Mouse (Mus musculus): ENCODE data around the gene Mdh1b. TPM values are rescaled to one million over a fixed set of nuclear protein-coding genes. Genes with fewer than 3 reads are reported as not detected.

The Mdh1b gene
- polyA plus RNA-seq, 1 experiment from 2014 or later = 1.7 TPM

DNA sequence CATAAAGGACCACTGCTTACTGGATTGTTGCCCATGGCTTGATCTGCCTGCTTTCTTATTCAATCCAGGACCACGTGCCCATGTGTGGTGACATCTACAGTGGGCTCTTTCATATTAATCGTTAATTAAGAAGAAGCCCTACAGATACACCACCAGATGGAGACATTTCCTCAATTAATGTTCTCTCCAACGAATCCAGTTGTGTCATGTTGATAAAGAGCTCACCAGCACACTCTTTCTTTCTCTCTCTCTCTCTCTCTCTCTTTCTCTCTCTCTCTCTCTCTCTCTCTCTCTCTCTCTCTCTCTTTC, 61.3 kb downstream of the Mdh1b start:
- Histone ChIP-seq H3K9ac (ENCODE audit: low read depth, low read length) (no peak overlapping the region), H3K27me3 (replicated peaks; ENCODE audit: control insufficient read depth, insufficient read depth, low read length) (no peaks in the 10 kb centered on the region), H3K9me3 (ENCODE audit: control insufficient read depth, low read length) (no peaks in the 10 kb centered on the region), H3K36me3 (ENCODE audit: control insufficient read depth, insufficient read depth, low read length) (no peaks in the 10 kb centered on the region), H3K27ac (replicated peaks; ENCODE audit: low read depth, low read length) (no peak overlapping the region), H3K4me1 (ENCODE audit: control insufficient read depth, insufficient read depth, low read length) (no peaks in the 10 kb centered on the region), H3K4me3 (ENCODE audit: low read depth, low read length) (no peak overlapping the region), H3K4me2 (ENCODE audit: low read depth, low read length) (peak overlapping the region; percentile 31; the same call in 1 of the 2 replicates)
- WGBS = 8% methylated on average over 3 of the region's 3 CpGs
- ATAC-seq (ENCODE audit: low read depth) (peak; percentile 41; the same call in 1 of the 2 replicates), DNase-seq (ENCODE audit: low spot score) (peak; percentile 80)

DNA sequence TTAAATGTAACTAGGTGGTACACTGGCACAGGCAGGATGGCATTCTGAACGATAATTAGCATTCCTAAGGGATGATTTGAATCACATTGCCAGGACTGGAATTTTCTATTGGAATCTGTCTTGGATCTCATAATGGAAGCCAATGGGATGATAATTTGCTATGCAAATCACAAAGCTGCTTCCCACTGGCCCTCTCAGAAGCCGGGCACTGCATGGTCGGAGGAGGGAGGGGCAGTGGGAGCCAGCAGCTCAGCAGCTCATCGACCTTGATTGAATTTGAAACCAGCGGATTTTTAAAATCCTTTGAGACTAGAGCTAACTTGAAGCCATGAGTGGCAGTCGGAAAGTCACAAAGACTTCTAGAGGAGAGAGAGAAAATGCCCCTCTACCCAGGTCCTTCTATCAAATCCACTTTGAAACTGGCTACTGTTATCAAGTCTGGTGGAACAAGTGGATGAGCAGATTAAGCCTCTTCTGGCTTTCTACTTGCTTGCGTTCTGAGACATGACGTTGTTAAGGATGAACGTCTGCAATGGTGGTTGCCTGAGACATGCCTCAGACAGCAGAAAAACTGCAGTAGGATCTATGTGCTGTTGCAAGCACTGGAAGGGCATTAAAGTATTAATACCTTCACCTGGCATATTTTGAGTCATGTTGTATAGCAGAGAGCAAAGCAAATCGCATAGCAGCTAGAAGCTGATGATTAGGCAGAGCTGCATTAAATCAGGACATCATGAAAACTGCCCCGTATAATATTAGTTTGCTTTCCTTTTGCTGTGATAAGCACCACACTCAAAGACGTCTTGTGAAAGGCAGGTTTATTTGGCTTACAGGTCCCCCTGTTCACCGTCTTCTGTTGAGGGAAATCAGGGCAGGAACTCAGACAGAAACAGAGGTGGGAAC, 61.9 kb downstream of the Mdh1b start:
- 18% methylated on average over 13 of the region's 13 CpGs for WGBS
- Histone ChIP-seq H3K4me3 (ENCODE audit: low read depth, low read length) (no peak overlapping the region), H3K27me3 (replicated peaks; ENCODE audit: control insufficient read depth, insufficient read depth, low read length) (no peaks in the 10 kb centered on the region), H3K36me3 (ENCODE audit: control insufficient read depth, insufficient read depth, low read length) (no peaks in the 10 kb centered on the region), H3K27ac (replicated peaks; ENCODE audit: low read depth, low read length) (no peak overlapping the region), H3K4me1 (ENCODE audit: control insufficient read depth, insufficient read depth, low read length) (no peaks in the 10 kb centered on the region), H3K9me3 (ENCODE audit: control insufficient read depth, low read length) (no peaks in the 10 kb centered on the region), H3K4me2 (ENCODE audit: low read depth, low read length) (peak overlapping the region; percentile 31), H3K9ac (ENCODE audit: low read depth, low read length) (no peak overlapping the region)
- no peak for DNase-seq (ENCODE audit: low spot score)
- ATAC-seq (ENCODE audit: low read depth) = no peak

DNA sequence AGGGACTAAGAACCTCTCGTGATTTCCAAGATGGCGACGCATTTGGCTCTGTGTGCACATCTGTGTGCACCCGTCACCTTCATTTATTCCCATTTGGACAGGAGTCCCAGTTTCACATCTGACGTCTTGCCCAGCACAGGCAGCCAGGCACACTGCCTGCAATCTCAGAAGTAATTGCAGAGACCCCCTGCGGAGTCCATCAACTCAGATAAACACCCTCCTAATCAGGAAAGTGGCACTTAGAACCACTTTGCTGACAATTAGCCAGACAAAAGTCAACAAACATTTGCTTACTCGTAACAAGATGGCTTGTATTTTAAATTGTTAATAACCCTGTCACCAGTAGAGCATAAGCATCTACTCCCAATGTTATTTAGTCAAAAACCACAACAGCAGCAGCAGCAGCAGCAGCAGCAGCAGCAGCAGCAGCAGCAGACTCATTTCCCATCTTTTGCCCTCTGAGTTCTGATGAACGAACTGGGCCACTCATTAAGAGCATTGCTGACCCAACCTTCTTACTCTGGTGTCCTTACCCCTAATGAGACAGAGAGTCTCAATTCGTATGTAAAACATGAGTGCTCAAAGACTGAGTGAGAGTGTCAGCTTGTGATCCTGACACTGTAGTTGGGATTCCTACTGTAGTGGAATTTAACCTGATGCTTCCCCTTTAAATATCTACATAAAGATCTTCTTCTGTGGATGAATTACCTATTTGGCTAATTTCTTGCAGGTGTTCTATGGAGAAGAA, 62.7 kb downstream of the Mdh1b start:
- H3K9me3 ChIP-seq (ENCODE audit: control insufficient read depth, low read length) = no peaks in the 10 kb centered on the region
- WGBS = 37% methylated on average over 9 of the region's 9 CpGs
- H3K4me1 ChIP-seq (ENCODE audit: control insufficient read depth, insufficient read depth, low read length) = no peaks in the 10 kb centered on the region
- ATAC-seq (ENCODE audit: low read depth) (peak; percentile 26; the same call in 1 of the 2 replicates), DNase-seq (ENCODE audit: low spot score) (peak; percentile 35)
- no peak overlapping the region for H3K27ac ChIP-seq (replicated peaks; ENCODE audit: low read depth, low read length)
- H3K4me3 ChIP-seq (ENCODE audit: low read depth, low read length) = no peak overlapping the region
- H3K36me3 ChIP-seq (ENCODE audit: control insufficient read depth, insufficient read depth, low read length) = no peaks in the 10 kb centered on the region
- H3K4me2 ChIP-seq (ENCODE audit: low read depth, low read length) = no peak overlapping the region
- H3K9ac ChIP-seq (ENCODE audit: low read depth, low read length) = no peak overlapping the region
- no peaks in the 10 kb centered on the region for H3K27me3 ChIP-seq (replicated peaks; ENCODE audit: control insufficient read depth, insufficient read depth, low read length)

DNA sequence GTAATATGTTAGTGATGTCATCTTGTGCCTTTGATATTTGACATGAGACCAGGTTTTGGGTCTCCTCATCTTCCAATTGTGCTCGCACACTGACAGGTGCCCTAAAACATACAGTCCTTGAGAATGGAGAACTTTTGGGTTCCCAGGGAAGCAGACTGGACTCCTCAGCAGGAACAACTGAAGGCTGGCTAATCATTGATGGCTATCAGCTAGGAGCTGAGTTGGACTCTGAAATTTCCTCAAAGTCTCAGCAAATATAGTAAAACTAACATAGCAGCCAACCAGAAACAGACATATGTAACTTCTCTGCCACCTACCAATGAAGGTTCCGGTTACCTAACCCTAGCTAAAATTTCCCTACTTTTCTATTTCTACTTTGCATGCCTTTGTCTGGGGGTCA, 64.0 kb downstream of the Mdh1b start:
- 90% methylated on average over 2 of the region's 2 CpGs for WGBS
- no peaks in the 10 kb centered on the region for H3K27me3 ChIP-seq (replicated peaks; ENCODE audit: control insufficient read depth, insufficient read depth, low read length)

DNA sequence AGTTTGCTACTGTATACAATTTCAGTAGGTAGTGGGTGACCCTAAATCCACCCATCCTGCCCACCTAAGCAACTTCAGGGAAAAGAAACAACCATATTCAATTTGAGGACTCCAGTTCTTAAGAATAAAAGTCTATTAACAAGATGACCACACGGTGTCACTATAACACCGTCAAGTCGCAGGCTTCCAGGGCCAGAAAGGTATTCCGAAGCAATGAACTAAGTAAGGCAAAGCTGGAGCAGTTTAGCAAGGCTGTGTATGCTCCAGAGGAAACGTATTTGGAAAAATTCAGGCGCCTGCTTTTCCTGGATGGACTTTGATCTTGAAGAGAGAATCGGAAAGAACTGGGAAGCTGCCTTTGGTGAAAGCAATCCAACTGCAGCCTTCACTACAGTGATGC, 70.5 kb downstream of the Mdh1b start:
- H3K27me3 ChIP-seq (replicated peaks; ENCODE audit: control insufficient read depth, insufficient read depth, low read length) = no peaks in the 10 kb centered on the region
- H3K9ac ChIP-seq (ENCODE audit: low read depth, low read length) = no peak overlapping the region
- H3K36me3 ChIP-seq (ENCODE audit: control insufficient read depth, insufficient read depth, low read length) = no peaks in the 10 kb centered on the region
- H3K4me3 ChIP-seq (ENCODE audit: low read depth, low read length) = no peak overlapping the region
- WGBS = 2% methylated on average over 7 of the region's 7 CpGs
- H3K27ac ChIP-seq (replicated peaks; ENCODE audit: low read depth, low read length) = no peak overlapping the region
- peak; percentile 81 for ATAC-seq (ENCODE audit: low read depth)
- DNase-seq (ENCODE audit: low spot score) = peak; percentile 87
- H3K9me3 ChIP-seq (ENCODE audit: control insufficient read depth, low read length) = no peaks in the 10 kb centered on the region
- no peaks in the 10 kb centered on the region for H3K4me1 ChIP-seq (ENCODE audit: control insufficient read depth, insufficient read depth, low read length)
- no peak overlapping the region for H3K4me2 ChIP-seq (ENCODE audit: low read depth, low read length)

More for the DNA sequence above, 64.0 kb downstream of the Mdh1b start:
- no peaks in the 10 kb centered on the region for H3K4me1 ChIP-seq (ENCODE audit: control insufficient read depth, insufficient read depth, low read length)
- no peak overlapping the region for H3K9ac ChIP-seq (ENCODE audit: low read depth, low read length)
- no peaks in the 10 kb centered on the region for H3K36me3 ChIP-seq (ENCODE audit: control insufficient read depth, insufficient read depth, low read length)
- H3K4me2 ChIP-seq (ENCODE audit: low read depth, low read length) = no peak overlapping the region
- H3K9me3 ChIP-seq (ENCODE audit: control insufficient read depth, low read length) = no peaks in the 10 kb centered on the region
- no peak overlapping the region for H3K27ac ChIP-seq (replicated peaks; ENCODE audit: low read depth, low read length)
- no peak overlapping the region for H3K4me3 ChIP-seq (ENCODE audit: low read depth, low read length)
- no peak for ATAC-seq (ENCODE audit: low read depth)
- DNase-seq (ENCODE audit: low spot score) = no peak

DNA sequence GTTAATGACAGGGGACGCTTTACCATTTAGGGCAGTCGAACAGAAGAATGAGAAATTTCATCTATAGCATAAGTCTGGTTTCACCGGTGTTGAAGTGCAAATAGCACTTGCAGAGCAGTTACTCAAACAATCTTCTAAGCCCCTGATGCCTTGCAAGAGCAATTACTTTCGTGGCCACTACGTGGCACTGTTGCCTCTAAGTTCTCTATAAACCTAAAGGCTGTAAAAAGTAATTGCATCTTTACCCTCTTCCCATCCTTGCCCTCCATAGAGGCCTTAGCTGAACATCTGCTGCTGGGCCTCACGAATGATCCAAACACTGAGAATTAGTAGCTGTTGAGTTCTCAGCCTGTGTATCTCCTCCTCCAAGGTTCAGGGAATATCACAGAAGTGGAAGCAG, 72.1 kb downstream of the Mdh1b start:
- no peaks in the 10 kb centered on the region for H3K27me3 ChIP-seq (replicated peaks; ENCODE audit: control insufficient read depth, insufficient read depth, low read length)
- DNase-seq (ENCODE audit: low spot score) (peak; percentile 75), ATAC-seq (ENCODE audit: low read depth) (no peak)
- H3K4me2 ChIP-seq (ENCODE audit: low read depth, low read length) = no peak overlapping the region
- 13% methylated on average over 6 of the region's 6 CpGs for WGBS
- H3K4me1 ChIP-seq (ENCODE audit: control insufficient read depth, insufficient read depth, low read length) = no peaks in the 10 kb centered on the region
- H3K4me3 ChIP-seq (ENCODE audit: low read depth, low read length) = no peak overlapping the region
- H3K9ac ChIP-seq (ENCODE audit: low read depth, low read length) = no peak overlapping the region
- no peak overlapping the region for H3K27ac ChIP-seq (replicated peaks; ENCODE audit: low read depth, low read length)
- no peaks in the 10 kb centered on the region for H3K9me3 ChIP-seq (ENCODE audit: control insufficient read depth, low read length)
- H3K36me3 ChIP-seq (ENCODE audit: control insufficient read depth, insufficient read depth, low read length) = no peaks in the 10 kb centered on the region

Other genes with a start within 250 kb of the Mdh1b start
- not detected in 2 replicates for gene Gm39653, start 114.3 kb downstream of the Mdh1b start, polyA plus RNA-seq (2014; fragmentation: Nextera tagmentation; extraction: Ambion mirVana)
- gene Dytn, start 43.4 kb downstream of the Mdh1b start, polyA plus RNA-seq (2014; fragmentation: Nextera tagmentation; extraction: Ambion mirVana) = 0.16 and 0.28 TPM in 2 replicates
- 57.5 and 66.7 TPM in 2 replicates for gene Fastkd2, start 296 bp upstream of the Mdh1b start, polyA plus RNA-seq (2014; fragmentation: Nextera tagmentation; extraction: Ambion mirVana)
- 0.26 and 0.43 TPM in 2 replicates for gene 4933402D24Rik, start 38.9 kb upstream of the Mdh1b start, polyA plus RNA-seq (2014; fragmentation: Nextera tagmentation; extraction: Ambion mirVana)